Mouse (Mus musculus): Measurements from ENCODE around the gene Kcnk6. TPM values are rescaled to one million over a fixed set of nuclear protein-coding genes. Genes with fewer than 3 reads are reported as not detected.

Kcnk6 gene
- polyA plus RNA-seq, 1 experiment, result 1.6 TPM

GRCm38 (mm10) chr7:29246015-29246414 is 13.7 kb upstream of the Kcnk6 start:
- TF ChIP-seq CTCF (IDR thresholded peaks at IDR 0.05; ENCODE audit: borderline replicate concordance, extremely low read depth, insufficient read depth, insufficient read length), result no peak
- no peak for TF ChIP-seq POLR2A (IDR thresholded peaks at IDR 0.05; ENCODE audit: borderline replicate concordance, extremely low read depth, insufficient read depth, insufficient read length, poor library complexity, severe bottlenecking)
- DNase-seq (ENCODE audit: low read depth), result no peak

DNA sequence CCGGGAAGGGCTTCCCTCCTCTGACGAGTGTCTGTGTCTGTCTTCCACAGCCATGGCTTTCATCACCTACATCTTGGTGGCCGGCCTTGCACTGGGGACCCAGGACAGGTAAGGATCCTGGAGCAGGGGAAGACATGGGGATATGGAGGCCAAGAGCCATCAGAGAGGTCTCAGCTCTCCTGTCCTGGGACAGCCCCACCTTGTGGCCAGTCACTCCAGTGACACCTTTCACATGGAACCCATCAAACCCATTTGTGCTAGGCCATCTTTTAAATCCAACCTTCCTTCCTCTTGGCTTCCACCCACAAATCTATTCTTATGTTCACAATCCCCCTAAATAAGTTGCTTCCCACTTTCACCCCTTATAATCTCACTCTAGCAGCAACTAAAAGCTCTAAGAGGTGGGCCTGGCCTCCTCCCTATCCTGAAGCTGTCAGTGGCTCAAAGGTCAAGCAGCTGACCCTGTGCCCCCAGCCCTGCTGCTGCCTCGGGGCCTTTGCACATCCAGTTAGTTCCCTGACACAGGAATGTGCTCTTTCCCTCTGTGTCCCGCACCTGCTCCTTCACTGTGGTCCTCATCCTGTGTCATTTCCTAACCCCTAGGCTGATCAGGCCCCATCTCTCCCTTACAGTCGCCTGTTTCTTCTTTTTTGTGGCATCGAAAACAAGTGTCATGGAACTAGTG is 12.6 kb upstream of the Kcnk6 start:
- no peak for DNase-seq (ENCODE audit: low read depth)
- TF ChIP-seq CTCF (IDR thresholded peaks at IDR 0.05; ENCODE audit: borderline replicate concordance, extremely low read depth, insufficient read depth, insufficient read length) (peak; percentile 53), POLR2A (IDR thresholded peaks at IDR 0.05; ENCODE audit: borderline replicate concordance, extremely low read depth, insufficient read depth, insufficient read length, poor library complexity, severe bottlenecking) (no peak)

DNA sequence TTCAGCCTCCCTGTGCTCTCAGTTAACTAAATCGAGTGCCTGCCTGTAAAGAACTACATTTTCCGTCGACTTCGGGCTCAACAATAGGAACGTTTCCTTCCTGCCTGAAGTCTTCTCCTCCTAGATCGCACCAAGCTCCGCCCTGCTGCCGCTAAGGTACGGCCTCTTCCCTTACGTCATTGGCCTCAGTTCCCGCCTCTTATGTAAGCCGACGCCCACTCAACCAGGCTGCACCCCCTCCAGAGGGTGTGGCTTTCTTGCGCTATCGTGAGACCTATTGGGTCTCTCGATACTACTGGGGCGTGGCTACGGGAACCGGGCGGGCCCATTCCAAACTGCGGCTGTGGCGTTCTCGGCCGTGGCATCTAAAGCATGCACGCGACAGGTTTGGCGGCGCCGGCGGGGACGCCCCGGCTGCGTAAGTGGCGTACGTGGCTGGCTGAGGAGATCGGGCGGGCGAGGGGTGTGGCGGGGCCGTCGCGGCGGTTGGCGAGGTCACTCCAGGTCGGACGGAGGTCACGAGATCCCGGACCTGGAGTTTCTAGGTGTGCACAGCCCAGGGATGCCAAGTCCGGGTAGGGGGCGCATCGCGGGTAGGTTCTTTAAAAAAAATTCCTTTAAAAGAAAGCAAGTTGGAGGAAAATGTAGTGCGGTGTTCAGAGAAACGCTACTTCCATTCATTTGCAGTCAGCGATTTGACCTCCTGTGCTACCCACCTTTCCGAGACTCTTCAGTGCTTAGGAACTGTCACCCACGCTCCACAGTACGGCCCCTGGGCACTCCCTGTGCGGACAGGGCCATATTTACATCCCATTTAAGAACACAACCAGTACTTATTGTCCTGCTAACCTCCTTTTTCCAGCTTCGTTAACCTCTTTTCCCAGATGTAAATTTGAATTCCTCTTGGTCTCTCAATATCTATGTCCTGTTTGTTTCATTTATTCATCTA is 6.0 kb upstream of the Kcnk6 start, which contains the start of gene Yif1b:
TSS of gene Yif1b (plus strand) at position 311 of the 949 bp plus-strand sequence.
- DNase-seq (ENCODE audit: low read depth), result peak; percentile 100
- TF ChIP-seq POLR2A (IDR thresholded peaks at IDR 0.05; ENCODE audit: borderline replicate concordance, extremely low read depth, insufficient read depth, insufficient read length, poor library complexity, severe bottlenecking) (peak; percentile 48; the same call in 1 of the 2 replicates), CTCF (IDR thresholded peaks at IDR 0.05; ENCODE audit: borderline replicate concordance, extremely low read depth, insufficient read depth, insufficient read length) (no peak)

DNA sequence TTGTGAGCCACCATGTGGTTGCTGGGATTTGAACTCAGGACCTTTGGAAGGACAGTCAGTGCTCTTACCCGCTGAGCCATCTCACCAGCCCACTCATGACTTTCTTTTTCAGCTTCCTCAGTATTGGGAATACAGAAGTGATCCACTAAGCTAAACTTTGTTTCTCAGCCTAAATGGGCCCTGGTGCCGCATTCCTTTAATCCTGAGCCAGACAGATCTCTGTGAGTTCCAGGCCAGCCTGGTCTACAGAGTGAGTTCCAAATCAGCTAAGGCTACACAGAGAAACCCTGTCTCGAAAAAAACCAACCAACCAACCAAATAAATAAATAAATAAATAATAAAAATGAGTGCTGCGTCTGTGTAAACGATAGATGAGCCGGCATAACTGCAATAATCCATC is 5.3 kb upstream of the Kcnk6 start:
- DNase-seq (ENCODE audit: low read depth), result peak; percentile 29

DNA sequence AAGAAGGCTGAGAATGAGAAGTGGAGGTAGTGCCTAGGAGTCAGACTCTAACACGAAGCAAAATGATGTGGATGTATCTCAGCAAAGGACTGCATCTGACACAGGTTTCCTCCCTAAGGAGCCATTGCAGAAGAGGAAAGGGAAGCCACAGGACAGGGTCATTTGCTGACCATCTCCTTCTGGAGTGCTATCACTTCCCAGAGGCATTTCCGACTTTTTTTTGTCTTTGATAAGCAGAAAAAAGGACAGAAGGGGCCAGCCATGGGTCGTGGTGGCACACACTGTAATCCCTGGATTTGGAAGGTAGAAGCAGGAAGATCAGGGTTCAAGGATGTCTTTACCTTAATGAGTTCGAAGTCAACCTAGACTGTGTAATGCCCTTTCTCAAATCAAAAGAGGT is 4.3 kb upstream of the Kcnk6 start:
- no peak for DNase-seq (ENCODE audit: low read depth)
- TF ChIP-seq CTCF (IDR thresholded peaks at IDR 0.05; ENCODE audit: borderline replicate concordance, extremely low read depth, insufficient read depth, insufficient read length) (no peak), POLR2A (IDR thresholded peaks at IDR 0.05; ENCODE audit: borderline replicate concordance, extremely low read depth, insufficient read depth, insufficient read length, poor library complexity, severe bottlenecking) (no peak)

DNA sequence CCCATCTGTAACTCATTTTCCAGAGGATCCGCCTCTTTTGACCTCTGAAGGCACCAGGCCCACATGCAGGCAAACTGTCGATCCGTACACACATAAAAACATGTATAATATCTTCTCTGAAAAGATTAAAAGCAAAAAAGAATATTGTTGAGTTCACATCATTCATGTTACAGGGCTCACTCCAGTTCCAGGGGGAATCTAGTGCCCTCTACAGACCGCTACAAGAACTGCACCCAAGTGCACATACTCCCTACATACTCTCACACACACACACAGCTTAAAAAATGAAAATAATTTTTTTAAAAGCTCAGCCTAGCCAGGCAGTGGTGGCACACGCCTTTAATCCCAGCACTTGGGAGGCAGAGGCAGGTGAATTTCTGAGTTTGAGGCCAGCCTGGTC is 2.3 kb upstream of the Kcnk6 start:
- DNase-seq (ENCODE audit: low read depth), result no peak
- TF ChIP-seq POLR2A (IDR thresholded peaks at IDR 0.05; ENCODE audit: borderline replicate concordance, extremely low read depth, insufficient read depth, insufficient read length, poor library complexity, severe bottlenecking) (no peak), CTCF (IDR thresholded peaks at IDR 0.05; ENCODE audit: borderline replicate concordance, extremely low read depth, insufficient read depth, insufficient read length) (peak; percentile 21; the same call in 1 of the 2 replicates)

DNA sequence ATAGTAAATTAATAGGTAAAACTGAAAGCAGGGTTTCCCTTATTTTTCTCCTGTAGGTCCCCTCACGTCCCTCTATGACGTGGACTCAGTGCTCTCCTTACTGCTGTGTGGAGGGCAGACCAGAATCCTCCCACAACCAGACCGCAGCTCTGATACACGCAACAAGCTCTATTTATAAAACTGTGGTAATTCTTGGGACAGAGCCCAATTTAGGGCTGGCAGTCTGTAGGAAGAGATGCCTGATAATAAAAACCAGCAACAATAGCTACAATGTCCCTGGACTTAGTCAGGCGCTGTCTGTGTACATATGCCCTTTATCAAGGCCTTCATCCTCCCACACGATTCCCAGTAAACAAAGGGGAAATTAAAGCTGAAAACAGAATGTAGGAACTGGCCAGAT is 1.4 kb upstream of the Kcnk6 start:
- TF ChIP-seq CTCF (IDR thresholded peaks at IDR 0.05; ENCODE audit: borderline replicate concordance, extremely low read depth, insufficient read depth, insufficient read length), result no peak
- no peak for TF ChIP-seq POLR2A (IDR thresholded peaks at IDR 0.05; ENCODE audit: borderline replicate concordance, extremely low read depth, insufficient read depth, insufficient read length, poor library complexity, severe bottlenecking)
- no peak for DNase-seq (ENCODE audit: low read depth)

DNA sequence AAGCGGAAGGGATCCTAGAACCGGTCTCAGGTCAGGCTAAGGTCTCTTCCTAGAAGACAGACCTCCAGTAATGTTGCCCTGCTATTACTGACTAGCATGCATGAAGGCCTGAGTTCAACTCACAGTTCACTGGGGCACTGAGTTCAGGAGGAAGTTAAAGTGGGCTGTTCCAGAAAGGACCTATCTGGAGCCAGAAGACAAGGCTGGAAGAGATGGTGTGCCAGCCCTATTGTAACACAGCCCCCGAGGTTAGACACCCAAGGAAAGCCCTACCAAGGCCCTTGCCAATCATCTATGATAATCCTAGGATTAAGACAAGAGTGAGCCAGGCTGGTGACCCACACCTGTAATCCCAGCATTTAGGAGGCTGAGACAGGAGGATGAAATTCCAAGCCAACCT is 798 bp downstream of the Kcnk6 start:
- TF ChIP-seq CTCF (IDR thresholded peaks at IDR 0.05; ENCODE audit: borderline replicate concordance, extremely low read depth, insufficient read depth, insufficient read length) (no peak), POLR2A (IDR thresholded peaks at IDR 0.05; ENCODE audit: borderline replicate concordance, extremely low read depth, insufficient read depth, insufficient read length, poor library complexity, severe bottlenecking) (no peak)
- DNase-seq (ENCODE audit: low read depth), result no peak

DNA sequence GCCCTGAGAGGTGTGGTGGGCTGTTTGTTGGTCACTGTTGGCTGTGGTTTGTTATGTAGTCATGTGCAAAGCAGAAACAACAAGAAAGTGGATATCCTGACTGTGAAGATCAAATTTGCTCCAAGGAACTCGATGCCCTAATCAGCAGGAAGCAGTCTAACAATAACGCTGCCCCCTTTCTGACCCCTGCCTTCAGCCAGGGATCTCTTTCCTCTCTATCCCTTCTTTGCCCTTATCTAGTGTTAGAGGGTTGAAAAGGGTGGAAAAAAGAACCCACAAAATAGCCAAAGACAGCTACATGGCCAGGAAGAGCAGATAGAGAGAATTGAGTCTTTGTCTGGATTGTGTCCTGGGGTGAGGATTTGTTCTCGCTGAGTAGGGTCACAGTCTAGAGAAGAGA is 1.8 kb downstream of the Kcnk6 start:
- no peak for DNase-seq (ENCODE audit: low read depth)
- TF ChIP-seq POLR2A (IDR thresholded peaks at IDR 0.05; ENCODE audit: borderline replicate concordance, extremely low read depth, insufficient read depth, insufficient read length, poor library complexity, severe bottlenecking) (no peak), CTCF (IDR thresholded peaks at IDR 0.05; ENCODE audit: borderline replicate concordance, extremely low read depth, insufficient read depth, insufficient read length) (no peak)

- TF ChIP-seq POLR2A (IDR thresholded peaks at IDR 0.05; ENCODE audit: borderline replicate concordance, extremely low read depth, insufficient read depth, insufficient read length, poor library complexity, severe bottlenecking), result no peak
- TF ChIP-seq CTCF (IDR thresholded peaks at IDR 0.05; ENCODE audit: borderline replicate concordance, extremely low read depth, insufficient read depth, insufficient read length), result no peak
- DNase-seq (ENCODE audit: low read depth), result no peak
Measured at GRCm38 (mm10) chr7:29228202-29228601, 4.1 kb downstream of the Kcnk6 start.

DNA sequence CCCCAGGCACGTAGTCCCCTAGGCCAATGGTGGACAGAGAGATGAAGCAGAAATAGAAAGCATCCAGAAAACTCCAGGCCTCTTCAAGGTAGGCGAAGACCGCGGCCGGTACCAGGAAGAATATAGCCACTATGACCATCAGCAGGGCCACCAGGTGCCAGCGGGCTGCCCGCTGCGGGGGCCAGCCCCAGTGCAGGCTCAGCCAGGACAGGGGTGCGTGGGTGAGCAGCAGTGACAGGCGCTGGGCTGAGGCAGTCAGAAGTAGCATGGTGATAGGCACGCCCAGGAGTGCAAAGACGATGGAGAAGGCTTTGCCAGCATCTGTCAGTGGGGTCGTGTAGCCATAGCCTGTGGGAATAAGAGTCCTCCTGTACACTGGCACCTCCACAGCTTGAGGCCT is 6.8 kb downstream of the Kcnk6 start:
- DNase-seq (ENCODE audit: low read depth), result no peak
- TF ChIP-seq POLR2A (IDR thresholded peaks at IDR 0.05; ENCODE audit: borderline replicate concordance, extremely low read depth, insufficient read depth, insufficient read length, poor library complexity, severe bottlenecking), result no peak
- TF ChIP-seq CTCF (IDR thresholded peaks at IDR 0.05; ENCODE audit: borderline replicate concordance, extremely low read depth, insufficient read depth, insufficient read length), result no peak
